Mouse (Mus musculus): Measurements from ENCODE around the gene Nubpl. TPM values are rescaled to one million over a fixed set of nuclear protein-coding genes. Genes with fewer than 3 reads are reported as not detected.

Nubpl gene
- polyA plus RNA-seq, 1 experiment from 2014 or later = 11.2 TPM

GRCm38 (mm10) chr12:52302961-52303360, 205.4 kb downstream of the Nubpl start:
- H3K36me3 ChIP-seq = no peaks in the 10 kb centered on the region
- no peaks in the 10 kb centered on the region for H3K4me1 ChIP-seq (replicated peaks)
- H3K27me3 ChIP-seq (replicated peaks) = no peaks in the 10 kb centered on the region
- no peak overlapping the region for H3K4me3 ChIP-seq (replicated peaks)
- no peak overlapping the region for H3K9ac ChIP-seq
- no peaks in the 10 kb centered on the region for H3K9me3 ChIP-seq
- H3K27ac ChIP-seq = no peak overlapping the region
- H3K4me2 ChIP-seq (replicated peaks) = no peak overlapping the region
- no peak for ATAC-seq
- 85% methylated on average over 2 of the region's 2 CpGs for WGBS

GRCm38 (mm10) chr12:52306348-52306747, 208.8 kb downstream of the Nubpl start:
- H3K4me1 ChIP-seq (replicated peaks) = no peaks in the 10 kb centered on the region
- H3K4me2 ChIP-seq (replicated peaks) = no peak overlapping the region
- H3K36me3 ChIP-seq = no peaks in the 10 kb centered on the region
- no peaks in the 10 kb centered on the region for H3K27me3 ChIP-seq (replicated peaks)
- no peak for ATAC-seq
- 76% methylated on average over 7 of the region's 7 CpGs for WGBS
- H3K4me3 ChIP-seq (replicated peaks) = no peak overlapping the region
- no peak overlapping the region for H3K27ac ChIP-seq
- no peaks in the 10 kb centered on the region for H3K9me3 ChIP-seq
- no peak overlapping the region for H3K9ac ChIP-seq

- H3K4me3 ChIP-seq (replicated peaks) = no peak overlapping the region
- WGBS = 57% methylated on average over 10 of the region's 10 CpGs
- no peak overlapping the region for H3K4me2 ChIP-seq (replicated peaks)
- H3K4me1 ChIP-seq (replicated peaks) = no peaks in the 10 kb centered on the region
- no peak overlapping the region for H3K9ac ChIP-seq
- ATAC-seq = no peak
- no peak overlapping the region for H3K27ac ChIP-seq
- H3K27me3 ChIP-seq (replicated peaks) = no peaks in the 10 kb centered on the region
- no peaks in the 10 kb centered on the region for H3K9me3 ChIP-seq
- H3K36me3 ChIP-seq = no peaks in the 10 kb centered on the region
Observed at GRCm38 (mm10) chr12:52307331-52307982, 209.9 kb downstream of the Nubpl start.

- Histone ChIP-seq H3K4me2 (replicated peaks) (no peak overlapping the region), H3K27ac (no peak overlapping the region), H3K4me3 (replicated peaks) (no peak overlapping the region), H3K4me1 (replicated peaks) (no peaks in the 10 kb centered on the region), H3K36me3 (no peaks in the 10 kb centered on the region), H3K27me3 (replicated peaks) (no peaks in the 10 kb centered on the region), H3K9me3 (no peaks in the 10 kb centered on the region), H3K9ac (no peak overlapping the region)
- 84% methylated on average over 7 of the region's 7 CpGs for WGBS
- no peak for ATAC-seq
Observed at GRCm38 (mm10) chr12:52308628-52309027, 211.1 kb downstream of the Nubpl start.

GRCm38 (mm10) chr12:52314818-52315217, 217.3 kb downstream of the Nubpl start:
- H3K4me3 ChIP-seq (replicated peaks) = no peak overlapping the region
- no peaks in the 10 kb centered on the region for H3K9me3 ChIP-seq
- no peaks in the 10 kb centered on the region for H3K4me1 ChIP-seq (replicated peaks)
- no peak overlapping the region for H3K27ac ChIP-seq
- H3K27me3 ChIP-seq (replicated peaks) = no peaks in the 10 kb centered on the region
- no peaks in the 10 kb centered on the region for H3K36me3 ChIP-seq
- WGBS = 90% methylated on average over 3 of the region's 3 CpGs
- no peak for ATAC-seq
- H3K9ac ChIP-seq = no peak overlapping the region
- no peak overlapping the region for H3K4me2 ChIP-seq (replicated peaks)

- 73% methylated on average over 6 of the region's 6 CpGs for WGBS
- no peak overlapping the region for H3K27ac ChIP-seq
- H3K4me1 ChIP-seq (replicated peaks) = no peaks in the 10 kb centered on the region
- no peaks in the 10 kb centered on the region for H3K9me3 ChIP-seq
- H3K9ac ChIP-seq = no peak overlapping the region
- no peak overlapping the region for H3K4me3 ChIP-seq (replicated peaks)
- no peak overlapping the region for H3K4me2 ChIP-seq (replicated peaks)
- no peaks in the 10 kb centered on the region for H3K27me3 ChIP-seq (replicated peaks)
- ATAC-seq = no peak
- H3K36me3 ChIP-seq = no peaks in the 10 kb centered on the region
Observed at GRCm38 (mm10) chr12:52317635-52318034, 220.1 kb downstream of the Nubpl start.

GRCm38 (mm10) chr12:52318426-52318825, 220.9 kb downstream of the Nubpl start:
- Histone ChIP-seq H3K27me3 (replicated peaks) (no peaks in the 10 kb centered on the region), H3K4me3 (replicated peaks) (no peak overlapping the region), H3K9me3 (no peaks in the 10 kb centered on the region), H3K4me2 (replicated peaks) (no peak overlapping the region), H3K9ac (no peak overlapping the region), H3K36me3 (no peaks in the 10 kb centered on the region), H3K27ac (no peak overlapping the region), H3K4me1 (replicated peaks) (no peaks in the 10 kb centered on the region)
- ATAC-seq = no peak
- WGBS = 77% methylated on average over 9 of the region's 9 CpGs

GRCm38 (mm10) chr12:52319156-52319555, 221.6 kb downstream of the Nubpl start:
- Histone ChIP-seq H3K9me3 (no peaks in the 10 kb centered on the region), H3K4me3 (replicated peaks) (no peak overlapping the region), H3K4me1 (replicated peaks) (no peaks in the 10 kb centered on the region), H3K4me2 (replicated peaks) (no peak overlapping the region), H3K27ac (no peak overlapping the region), H3K36me3 (no peaks in the 10 kb centered on the region), H3K9ac (no peak overlapping the region), H3K27me3 (replicated peaks) (no peaks in the 10 kb centered on the region)
- 91% methylated on average over 6 of the region's 6 CpGs for WGBS
- no peak for ATAC-seq

GRCm38 (mm10) chr12:52328488-52328887, 231.0 kb downstream of the Nubpl start:
- WGBS = 85% methylated on average over 4 of the region's 4 CpGs
- Histone ChIP-seq H3K27ac (no peak overlapping the region), H3K4me1 (replicated peaks) (no peaks in the 10 kb centered on the region), H3K4me2 (replicated peaks) (no peak overlapping the region), H3K27me3 (replicated peaks) (no peaks in the 10 kb centered on the region), H3K9ac (no peak overlapping the region), H3K9me3 (no peaks in the 10 kb centered on the region), H3K4me3 (replicated peaks) (no peak overlapping the region), H3K36me3 (no peaks in the 10 kb centered on the region)
- no peak for ATAC-seq

- H3K9me3 ChIP-seq = no peaks in the 10 kb centered on the region
- WGBS = 93% methylated on average over 11 of the region's 11 CpGs
- H3K4me3 ChIP-seq (replicated peaks) = no peak overlapping the region
- H3K36me3 ChIP-seq = no peaks in the 10 kb centered on the region
- no peak overlapping the region for H3K27ac ChIP-seq
- H3K9ac ChIP-seq = no peak overlapping the region
- no peak overlapping the region for H3K4me2 ChIP-seq (replicated peaks)
- ATAC-seq = no peak
- H3K4me1 ChIP-seq (replicated peaks) = no peaks in the 10 kb centered on the region
- no peaks in the 10 kb centered on the region for H3K27me3 ChIP-seq (replicated peaks)
Observed at GRCm38 (mm10) chr12:52335142-52335765, 237.7 kb downstream of the Nubpl start.

GRCm38 (mm10) chr12:52338136-52338753, 240.7 kb downstream of the Nubpl start:
- Histone ChIP-seq H3K36me3 (no peaks in the 10 kb centered on the region), H3K9me3 (no peaks in the 10 kb centered on the region), H3K4me1 (replicated peaks) (no peaks in the 10 kb centered on the region), H3K4me2 (replicated peaks) (no peak overlapping the region), H3K4me3 (replicated peaks) (no peak overlapping the region), H3K27me3 (replicated peaks) (no peaks in the 10 kb centered on the region), H3K9ac (no peak overlapping the region), H3K27ac (no peak overlapping the region)
- ATAC-seq = no peak
- 74% methylated on average over 2 of the region's 2 CpGs for WGBS

- H3K36me3 ChIP-seq = no peaks in the 10 kb centered on the region
- 62% methylated on average over 5 of the region's 5 CpGs for WGBS
- H3K4me2 ChIP-seq (replicated peaks) = no peak overlapping the region
- H3K4me3 ChIP-seq (replicated peaks) = no peak overlapping the region
- H3K4me1 ChIP-seq (replicated peaks) = 0 out of 2 replicates have a peak, but pooled peaks cover 3% of the 10 kb centered on the region
- ATAC-seq = no peak
- no peaks in the 10 kb centered on the region for H3K9me3 ChIP-seq
- no peak overlapping the region for H3K9ac ChIP-seq
- no peaks in the 10 kb centered on the region for H3K27me3 ChIP-seq (replicated peaks)
- no peak overlapping the region for H3K27ac ChIP-seq
Observed at GRCm38 (mm10) chr12:52346611-52347010, 249.1 kb downstream of the Nubpl start.

- Histone ChIP-seq H3K4me3 (replicated peaks) (no peak overlapping the region), H3K9me3 (no peaks in the 10 kb centered on the region), H3K9ac (no peak overlapping the region), H3K27me3 (replicated peaks) (no peaks in the 10 kb centered on the region), H3K27ac (no peak overlapping the region), H3K4me2 (replicated peaks) (no peak overlapping the region), H3K36me3 (no peaks in the 10 kb centered on the region), H3K4me1 (replicated peaks) (0 out of 2 replicates have a peak, but pooled peaks cover 3% of the 10 kb centered on the region)
- 68% methylated on average over 3 of the region's 3 CpGs for WGBS
- no peak for ATAC-seq
Observed at GRCm38 (mm10) chr12:52350276-52350675, 252.7 kb downstream of the Nubpl start.
